Mouse (Mus musculus): ENCODE data around the gene Kcnk12.

DNA sequence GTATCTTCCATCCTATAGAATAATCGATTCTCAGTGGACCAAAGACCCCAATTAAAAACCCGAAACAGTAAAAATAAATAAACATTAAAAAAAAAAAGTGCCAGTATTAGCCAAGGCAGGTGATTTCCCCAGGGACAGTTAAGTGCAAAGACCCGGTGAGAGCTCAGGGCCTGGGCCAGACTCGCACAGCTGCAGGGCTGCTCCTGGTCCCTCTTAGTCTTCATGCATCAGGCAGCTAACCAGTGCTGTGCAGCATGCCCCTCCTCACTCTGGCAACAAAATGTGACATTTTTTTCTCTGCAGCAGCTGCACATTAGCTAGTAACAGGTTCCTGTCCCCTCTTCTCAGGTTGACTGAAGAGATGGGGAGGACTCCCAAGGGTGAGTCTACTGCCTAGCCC lies 65.8 kb downstream of the Kcnk12 start:
- TF ChIP-seq POLR2A (IDR thresholded peaks at IDR 0.05; ENCODE audit: borderline replicate concordance, extremely low read depth, insufficient read depth, insufficient read length, poor library complexity, severe bottlenecking) (no peak), CTCF (IDR thresholded peaks at IDR 0.05; ENCODE audit: borderline replicate concordance, extremely low read depth, insufficient read depth, insufficient read length) (no peak)

Measured in brain, embryonic 14.5 days (tissue).